Mouse (Mus musculus) ES-Bruce4 (cell line): ENCODE data around the gene Drg1.
"Not testable (repeated sequence)": the region's sequence is repeated elsewhere in the genome, so short reads cannot be mapped to it uniquely, and the experiment has no call there.

ENCODE experiments used
- CTCF ChIP-seq: IDR thresholded peaks from one replicate; pipeline ENCODE4 v1.8.1; 2011; ENCODE audit warnings: low read depth, low read length
- EP300 ChIP-seq: IDR thresholded peaks from 2 replicates; pipeline ENCODE4 v1.6.1; 2011; ENCODE audit warnings: low read depth, low read length; ENCODE audit not compliant: insufficient read depth
- POLR2A ChIP-seq: IDR thresholded peaks from one replicate; pipeline ENCODE4 v1.8.1; 2011; ENCODE audit warnings: low read length; ENCODE audit not compliant: insufficient read depth

GRCm38 (mm10) chr11:3153666-3154397, 112.4 kb downstream of the Drg1 start:
- not testable (repeated sequence) for TF ChIP-seq EP300, POLR2A, CTCF
